Mouse (Mus musculus): ENCODE measurements around the gene Htr3b. TPM values are rescaled to one million over a fixed set of nuclear protein-coding genes. Genes with fewer than 3 reads are reported as not detected.
A peak's percentile ranks its signal among the peaks of the same experiment; 100 is the strongest.

Htr3b gene
- polyA plus RNA-seq, 1 experiment from 2014 or later = 0.36 TPM

GRCm38 (mm10) chr9:48962131-48962530, 2.7 kb downstream of the Htr3b start:
- Histone ChIP-seq H3K4me3 (ENCODE audit: low read depth, low read length) (no peak overlapping the region), H3K4me1 (ENCODE audit: control insufficient read depth, insufficient read depth, low read length) (no peaks in the 10 kb centered on the region), H3K36me3 (ENCODE audit: control insufficient read depth, insufficient read depth, low read length) (no peaks in the 10 kb centered on the region), H3K9me3 (ENCODE audit: control insufficient read depth, low read depth, low read length) (no peaks in the 10 kb centered on the region), H3K9ac (replicated peaks; ENCODE audit: low read depth, low read length) (no peak overlapping the region), H3K4me2 (replicated peaks; ENCODE audit: low read depth, low read length) (no peak overlapping the region), H3K27ac (ENCODE audit: low read length) (no peak overlapping the region), H3K27me3 (ENCODE audit: control insufficient read depth, insufficient read depth, low read length) (no peaks in the 10 kb centered on the region)
- no peak for ATAC-seq (ENCODE audit: insufficient number of reproducible peaks, insufficient read depth, low FRiP score, low read depth)
- 31% methylated on average over 7 of the region's 7 CpGs for WGBS

DNA sequence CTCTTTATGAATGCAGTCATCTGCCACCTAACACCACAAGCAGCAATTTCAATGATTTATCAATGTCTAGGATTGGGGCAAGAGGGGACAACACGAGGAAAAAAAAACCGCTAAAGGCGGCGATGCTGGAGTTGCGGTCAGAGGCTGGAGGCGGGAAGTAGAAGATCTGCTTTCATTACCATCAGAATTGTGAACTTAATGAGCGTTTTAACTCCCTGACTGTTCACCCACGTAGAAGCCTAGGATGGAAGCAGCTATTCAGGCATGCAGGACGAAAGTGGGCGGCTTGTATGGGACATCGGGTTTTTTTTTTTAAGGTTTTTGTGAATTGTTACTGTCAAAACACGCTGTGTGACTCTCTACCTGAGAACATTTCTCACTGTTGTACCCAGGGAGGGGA, 3.5 kb downstream of the Htr3b start:
- H3K9ac ChIP-seq (replicated peaks; ENCODE audit: low read depth, low read length) = no peak overlapping the region
- ATAC-seq (ENCODE audit: insufficient number of reproducible peaks, insufficient read depth, low FRiP score, low read depth) = no peak
- H3K4me2 ChIP-seq (replicated peaks; ENCODE audit: low read depth, low read length) = no peak overlapping the region
- no peaks in the 10 kb centered on the region for H3K4me1 ChIP-seq (ENCODE audit: control insufficient read depth, insufficient read depth, low read length)
- H3K36me3 ChIP-seq (ENCODE audit: control insufficient read depth, insufficient read depth, low read length) = no peaks in the 10 kb centered on the region
- WGBS = 41% methylated on average over 12 of the region's 12 CpGs
- no peaks in the 10 kb centered on the region for H3K9me3 ChIP-seq (ENCODE audit: control insufficient read depth, low read depth, low read length)
- H3K27me3 ChIP-seq (ENCODE audit: control insufficient read depth, insufficient read depth, low read length) = no peaks in the 10 kb centered on the region
- H3K27ac ChIP-seq (ENCODE audit: low read length) = no peak overlapping the region
- no peak overlapping the region for H3K4me3 ChIP-seq (ENCODE audit: low read depth, low read length)

GRCm38 (mm10) chr9:48947565-48947964, 17.2 kb downstream of the Htr3b start:
- H3K36me3 ChIP-seq (ENCODE audit: control insufficient read depth, insufficient read depth, low read length) = no peaks in the 10 kb centered on the region
- WGBS = 77% methylated on average over 4 of the region's 4 CpGs
- no peak for ATAC-seq (ENCODE audit: insufficient number of reproducible peaks, insufficient read depth, low FRiP score, low read depth)
- no peak overlapping the region for H3K27ac ChIP-seq (ENCODE audit: low read length)
- H3K4me1 ChIP-seq (ENCODE audit: control insufficient read depth, insufficient read depth, low read length) = no peaks in the 10 kb centered on the region
- no peak overlapping the region for H3K4me2 ChIP-seq (replicated peaks; ENCODE audit: low read depth, low read length)
- no peak overlapping the region for H3K9ac ChIP-seq (replicated peaks; ENCODE audit: low read depth, low read length)
- no peak overlapping the region for H3K4me3 ChIP-seq (ENCODE audit: low read depth, low read length)
- no peaks in the 10 kb centered on the region for H3K9me3 ChIP-seq (ENCODE audit: control insufficient read depth, low read depth, low read length)
- no peaks in the 10 kb centered on the region for H3K27me3 ChIP-seq (ENCODE audit: control insufficient read depth, insufficient read depth, low read length)

DNA sequence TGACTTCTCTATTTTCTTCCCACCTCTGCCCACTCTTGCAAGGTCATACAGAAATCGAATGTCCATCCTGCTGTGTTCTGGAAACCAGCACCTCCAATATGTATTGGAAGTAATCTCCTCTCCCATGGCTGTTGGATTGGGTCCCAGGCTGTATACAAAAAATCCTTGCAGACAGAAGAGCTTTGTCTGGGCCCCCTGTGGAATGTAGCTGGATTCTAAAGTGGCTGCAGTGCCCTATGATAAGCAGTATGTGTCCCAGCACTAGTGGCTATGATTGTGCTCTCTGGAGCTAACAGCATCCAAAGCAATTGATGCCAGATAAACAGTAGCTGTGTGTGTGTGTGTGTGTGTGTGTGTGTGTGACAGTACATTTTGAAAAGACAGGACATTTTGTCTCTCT, 22.4 kb downstream of the Htr3b start:
- no peaks in the 10 kb centered on the region for H3K4me1 ChIP-seq (ENCODE audit: control insufficient read depth, insufficient read depth, low read length)
- H3K27ac ChIP-seq (ENCODE audit: low read length) = no peak overlapping the region
- no peak overlapping the region for H3K9ac ChIP-seq (replicated peaks; ENCODE audit: low read depth, low read length)
- no peak for ATAC-seq (ENCODE audit: insufficient number of reproducible peaks, insufficient read depth, low FRiP score, low read depth)
- H3K4me2 ChIP-seq (replicated peaks; ENCODE audit: low read depth, low read length) = no peak overlapping the region
- no peaks in the 10 kb centered on the region for H3K36me3 ChIP-seq (ENCODE audit: control insufficient read depth, insufficient read depth, low read length)
- no peaks in the 10 kb centered on the region for H3K9me3 ChIP-seq (ENCODE audit: control insufficient read depth, low read depth, low read length)
- H3K27me3 ChIP-seq (ENCODE audit: control insufficient read depth, insufficient read depth, low read length) = no peaks in the 10 kb centered on the region
- no peak overlapping the region for H3K4me3 ChIP-seq (ENCODE audit: low read depth, low read length)
- 78% methylated on average over 1 of the region's 1 CpGs for WGBS

- Histone ChIP-seq H3K4me2 (replicated peaks; ENCODE audit: low read depth, low read length) (no peak overlapping the region), H3K27me3 (ENCODE audit: control insufficient read depth, insufficient read depth, low read length) (no peaks in the 10 kb centered on the region)
These were observed 35.4 kb downstream of the Htr3b start for GRCm38 (mm10) chr9:48929436-48929835.

GRCm38 (mm10) chr9:48928781-48929180, 36.0 kb downstream of the Htr3b start:
- no peaks in the 10 kb centered on the region for H3K27me3 ChIP-seq (ENCODE audit: control insufficient read depth, insufficient read depth, low read length)
- H3K27ac ChIP-seq (ENCODE audit: low read length) = no peak overlapping the region
- no peaks in the 10 kb centered on the region for H3K4me1 ChIP-seq (ENCODE audit: control insufficient read depth, insufficient read depth, low read length)
- 56% methylated on average over 3 of the region's 3 CpGs for WGBS
- H3K36me3 ChIP-seq (ENCODE audit: control insufficient read depth, insufficient read depth, low read length) = no peaks in the 10 kb centered on the region
- ATAC-seq (ENCODE audit: insufficient number of reproducible peaks, insufficient read depth, low FRiP score, low read depth) = no peak
- no peaks in the 10 kb centered on the region for H3K9me3 ChIP-seq (ENCODE audit: control insufficient read depth, low read depth, low read length)
- no peak overlapping the region for H3K4me3 ChIP-seq (ENCODE audit: low read depth, low read length)
- H3K4me2 ChIP-seq (replicated peaks; ENCODE audit: low read depth, low read length) = no peak overlapping the region
- H3K9ac ChIP-seq (replicated peaks; ENCODE audit: low read depth, low read length) = no peak overlapping the region

More at GRCm38 (mm10) chr9:48929436-48929835, 35.4 kb downstream of the Htr3b start:
- no peak for ATAC-seq (ENCODE audit: insufficient number of reproducible peaks, insufficient read depth, low FRiP score, low read depth)
- Histone ChIP-seq H3K36me3 (ENCODE audit: control insufficient read depth, insufficient read depth, low read length) (no peaks in the 10 kb centered on the region), H3K9me3 (ENCODE audit: control insufficient read depth, low read depth, low read length) (no peaks in the 10 kb centered on the region), H3K27ac (ENCODE audit: low read length) (no peak overlapping the region), H3K4me3 (ENCODE audit: low read depth, low read length) (no peak overlapping the region), H3K4me1 (ENCODE audit: control insufficient read depth, insufficient read depth, low read length) (no peaks in the 10 kb centered on the region), H3K9ac (replicated peaks; ENCODE audit: low read depth, low read length) (no peak overlapping the region)
- 67% methylated on average over 5 of the region's 5 CpGs for WGBS

DNA sequence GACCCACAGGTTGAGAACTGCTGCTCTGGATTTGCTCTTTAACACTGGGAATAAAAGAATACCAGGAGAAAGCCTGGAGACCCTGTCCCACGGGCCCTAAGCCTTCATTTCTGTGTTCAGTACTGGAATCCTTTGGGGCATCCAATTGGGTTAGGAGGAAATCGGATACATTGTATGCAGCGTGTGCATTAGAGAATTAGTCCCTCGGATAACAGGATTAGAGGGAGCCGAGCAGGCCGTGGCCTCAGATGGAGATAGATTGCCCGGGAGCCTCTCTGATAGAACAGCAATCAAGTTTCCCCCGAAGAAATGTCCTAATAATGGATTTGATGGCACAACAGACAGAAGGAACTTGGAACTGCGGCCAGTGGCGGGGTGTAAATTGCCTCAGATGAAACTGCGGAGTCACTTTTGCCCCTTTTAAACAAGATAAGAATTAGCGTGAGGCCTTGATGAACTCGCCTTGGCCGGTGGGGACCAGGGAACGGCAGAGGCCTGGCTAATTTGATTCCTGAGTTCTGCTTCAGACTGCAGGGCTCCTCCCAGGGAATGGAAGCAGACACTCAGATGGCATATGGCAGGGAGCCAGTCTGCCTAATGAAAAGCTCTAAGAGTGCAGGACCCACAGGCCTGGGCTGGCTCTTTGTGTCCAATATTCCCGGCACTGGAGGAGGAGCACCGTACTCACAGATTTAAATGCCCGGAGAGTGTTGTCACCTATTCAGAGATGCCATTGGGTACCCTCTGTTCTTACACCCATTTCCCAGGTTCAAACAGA, 48.6 kb downstream of the Htr3b start:
- 0 out of 2 replicates have a peak, but pooled peaks cover under 1% of the 10 kb centered on the region for H3K4me1 ChIP-seq (ENCODE audit: control insufficient read depth, insufficient read depth, low read length)
- 0 out of 2 replicates have a peak overlapping the region, but pooled peaks have one; percentile 10 for H3K27ac ChIP-seq (ENCODE audit: low read length)
- H3K4me3 ChIP-seq (ENCODE audit: low read depth, low read length) = no peak overlapping the region
- H3K9ac ChIP-seq (replicated peaks; ENCODE audit: low read depth, low read length) = no peak overlapping the region
- no peaks in the 10 kb centered on the region for H3K36me3 ChIP-seq (ENCODE audit: control insufficient read depth, insufficient read depth, low read length)
- ATAC-seq (ENCODE audit: insufficient number of reproducible peaks, insufficient read depth, low FRiP score, low read depth) = no peak
- no peaks in the 10 kb centered on the region for H3K27me3 ChIP-seq (ENCODE audit: control insufficient read depth, insufficient read depth, low read length)
- H3K9me3 ChIP-seq (ENCODE audit: control insufficient read depth, low read depth, low read length) = no peaks in the 10 kb centered on the region
- no peak overlapping the region for H3K4me2 ChIP-seq (replicated peaks; ENCODE audit: low read depth, low read length)
- 53% methylated on average over 18 of the region's 18 CpGs for WGBS

DNA sequence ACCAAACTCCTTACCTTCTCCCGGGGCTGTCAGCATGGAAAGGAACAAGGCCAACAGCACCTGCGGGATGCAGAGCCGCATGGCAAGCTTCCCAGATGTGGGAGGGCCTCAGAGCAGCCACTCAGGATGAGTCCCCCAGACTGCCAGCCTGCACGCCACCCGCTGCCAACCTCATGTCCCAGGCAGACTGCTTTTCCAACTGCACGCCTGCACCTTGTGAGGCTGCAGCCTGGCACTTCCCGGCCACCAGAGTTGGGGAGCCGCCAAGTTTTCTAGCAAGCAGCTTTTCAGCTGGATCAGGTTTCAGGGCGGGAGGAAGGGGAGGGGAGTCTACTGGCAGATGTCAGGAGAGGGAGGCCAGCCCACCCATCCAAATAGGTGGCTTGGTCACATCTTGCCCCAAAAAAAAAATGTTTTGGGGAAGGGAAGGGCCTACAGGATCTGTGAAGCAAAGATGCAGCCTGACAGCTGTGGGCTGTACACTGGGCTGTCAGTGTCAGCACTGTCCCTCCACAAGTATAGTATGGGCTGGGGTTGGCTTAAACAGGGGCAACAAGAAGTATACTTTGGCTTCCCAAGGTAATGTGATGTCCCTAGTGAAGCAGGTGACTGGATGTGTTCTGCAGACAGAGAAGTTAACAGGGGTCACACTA, 53.8 kb downstream of the Htr3b start, which contains the start of gene Htr3a:
Htr3a (minus strand) TSS at position 215 of the 653 bp plus-strand sequence.
- Histone ChIP-seq H3K4me1 (ENCODE audit: control insufficient read depth, insufficient read depth, low read length) (0 out of 2 replicates have a peak, but pooled peaks cover 6% of the 10 kb centered on the region), H3K9ac (replicated peaks; ENCODE audit: low read depth, low read length) (no peak within 1 kb of the TSS), H3K36me3 (ENCODE audit: control insufficient read depth, insufficient read depth, low read length) (no peaks in the 10 kb centered on the region), H3K4me2 (replicated peaks; ENCODE audit: low read depth, low read length) (no peak within 1 kb of the TSS), H3K9me3 (ENCODE audit: control insufficient read depth, low read depth, low read length) (no peaks in the 10 kb centered on the region), H3K27me3 (ENCODE audit: control insufficient read depth, insufficient read depth, low read length) (no peaks in the 10 kb centered on the region), H3K27ac (ENCODE audit: low read length) (no peak within 1 kb of the TSS), H3K4me3 (ENCODE audit: low read depth, low read length) (no peak within 1 kb of the TSS)
- ATAC-seq (ENCODE audit: insufficient number of reproducible peaks, insufficient read depth, low FRiP score, low read depth) = peak; percentile 46; the same call in 1 of the 2 replicates
- 3% methylated on average over 9 of the region's 9 CpGs for WGBS
